Mouse (Mus musculus) frontal cortex, postnatal 10 days (tissue): ENCODE measurements around the gene Elovl2.

Experiments
- DNase-seq, 2 experiments: peaks; one replicate each; pipeline ENCODE4 v3.0.0; 2022; ENCODE audit warnings: low spot score in 2 of 2, mixed read lengths in 1 of 2

Elovl2 gene

DNA sequence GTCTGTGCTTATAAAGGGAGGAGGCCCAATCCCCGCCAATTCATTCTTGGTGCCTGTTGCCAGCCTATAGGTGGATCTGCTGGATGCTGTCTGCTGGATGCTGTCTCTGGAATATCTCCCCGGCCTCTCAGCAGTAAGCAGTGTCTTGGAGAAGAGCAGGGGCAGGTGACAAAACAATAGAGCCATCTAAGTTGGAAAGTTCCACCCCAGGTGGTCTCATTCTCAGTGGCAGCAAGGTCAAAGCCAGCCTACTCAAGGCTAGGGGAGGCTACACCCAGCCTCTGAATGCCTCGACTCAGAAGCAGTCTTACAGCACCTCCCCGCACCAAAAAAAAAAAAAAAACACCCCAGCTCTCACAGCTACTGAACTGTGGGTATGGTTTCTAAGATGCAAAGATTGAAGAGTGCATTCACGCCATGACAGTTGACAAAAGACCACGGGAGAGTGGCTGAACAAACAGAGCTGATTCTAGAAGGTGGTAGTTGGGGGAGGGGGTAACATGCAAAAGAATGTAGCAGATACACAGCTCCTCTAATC lies 74.7 kb downstream of the Elovl2 start:
- no peak for DNase-seq

- peak in 1 of 2 experiments; percentile 42 for DNase-seq
These were observed 85.3 kb downstream of the Elovl2 start for GRCm38 (mm10) chr13:41134901-41135300.
